ENCODE assay signal across 8 mouse cellular contexts in the genomic region with DNA sequence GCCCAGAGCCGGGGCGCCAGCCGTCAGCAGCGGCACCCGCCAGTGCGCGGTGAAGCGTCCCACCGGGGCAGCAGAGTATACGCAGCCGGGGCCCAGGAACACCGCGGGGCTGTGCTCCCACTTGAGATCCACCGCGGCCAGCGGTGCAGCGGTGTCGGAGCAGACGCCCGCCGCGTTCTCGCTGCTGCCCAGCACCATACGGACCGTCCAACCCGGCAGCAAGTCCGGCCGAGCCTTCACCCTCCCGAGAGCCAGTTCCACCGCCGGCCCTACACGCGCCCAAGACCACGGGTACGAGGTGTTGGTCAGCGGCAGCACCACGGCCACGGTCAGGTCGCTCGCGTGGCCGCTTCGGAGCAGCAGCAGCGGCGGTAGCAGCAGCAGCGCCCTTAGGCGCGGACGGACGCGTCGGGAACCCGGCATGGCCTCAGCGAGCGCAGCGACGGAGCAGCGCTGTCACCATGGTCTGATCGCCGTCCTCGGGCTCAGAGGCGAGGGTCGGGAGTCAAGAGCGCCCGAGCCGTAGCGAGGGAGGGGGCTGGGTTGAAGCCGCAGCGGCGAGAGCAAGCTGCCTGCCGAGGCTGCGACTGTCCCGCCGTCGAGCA. TPM values are rescaled to one million over a fixed set of nuclear protein-coding genes. Genes with fewer than 3 reads are reported as not detected.
DNase-seq lines count a peak whose midpoint lies in the region; ATAC-seq and TF ChIP-seq lines count a peak whose summit lies in the region.

No protein-coding gene starts in this region.

- H3K36me3 ChIP-seq in heart, embryonic 13.5 days: no peaks in the 10 kb centered on the region

- H3K4me3 ChIP-seq in left cerebral cortex, adult 2 months: peak overlapping the region; percentile 52
- H3K4me3 ChIP-seq in heart, embryonic 13.5 days: peak overlapping the region; percentile 66

- DNase-seq in left cerebral cortex, adult 2 months (ENCODE audit: extremely low spot score in 1 of 2, low spot score in 2 of 2): no peak
- DNase-seq in left cerebral cortex, adult 11 months (ENCODE audit: low spot score): no peak
- DNase-seq in brain, adult 2 months (ENCODE audit: low read depth, low spot score): peak; percentile 22
- peak; percentile 39 for DNase-seq in kidney, postnatal 14 days
- DNase-seq in mesoderm, embryonic 11.5 days (ENCODE audit: low read depth, low spot score): peak; percentile 23
- peak; percentile 76 for DNase-seq in testis, postnatal 10 days (ENCODE audit: low spot score)
- DNase-seq in layer of hippocampus, postnatal 25 days (ENCODE audit: extremely low spot score in 1 of 2, low spot score in 1 of 2): no peak

- peak overlapping the region; percentile 97 for H3K4me2 ChIP-seq in heart, embryonic 13.5 days

- no peak for TF ChIP-seq CTCF in left cerebral cortex, adult 2 months (IDR thresholded peaks at IDR 0.05)

- H3K9me3 ChIP-seq in heart, embryonic 13.5 days: no peaks in the 10 kb centered on the region

- intact Hi-C loops in left cerebral cortex, adult 2 months (cut with DNase I): no loop called here

- peaks cover 26% of the 10 kb centered on the region for H3K4me1 ChIP-seq in heart, embryonic 13.5 days

- ATAC-seq in heart, embryonic 13.5 days (ENCODE audit: extremely low read depth, insufficient number of reproducible peaks, low FRiP score, low TSS enrichment): no peak

- H3K27me3 ChIP-seq in heart, embryonic 13.5 days (replicated peaks): peaks cover 41% of the 10 kb centered on the region

- 1% methylated on average over 75 of the region's 75 CpGs for WGBS in heart, embryonic 13.5 days

- peak overlapping the region; percentile 82 for H3K9ac ChIP-seq in heart, embryonic 13.5 days

- H3K27ac ChIP-seq in left cerebral cortex, adult 2 months: no peak overlapping the region
- H3K27ac ChIP-seq in heart, embryonic 13.5 days (replicated peaks): 0 out of 2 replicates have a peak overlapping the region, but pooled peaks have one; percentile 20

RNA-seq across cellular contexts. Expression of a gene that starts 0.5 kb away (rescaled TPM):
- 1 to 10 TPM; 3.3 TPM for total RNA-seq in left cerebral cortex, adult 2 months (2021)
- 9.7 and 11.4 TPM in 2 replicates for polyA plus RNA-seq in heart, embryonic 13.5 days (2015; fragmentation: Nextera tagmentation; extraction: Ambion mirVana)
- total RNA-seq in layer of hippocampus, postnatal 25 days (2021): 1 to 10 TPM; 4.7 to 5.0 TPM

RNA-seq across cellular contexts. Expression of a gene that starts 10.7 kb away (rescaled TPM):
- 10 to 100 TPM; 75.1 to 92.3 TPM for total RNA-seq in left cerebral cortex, adult 2 months (2021)
- polyA plus RNA-seq in heart, embryonic 13.5 days (2015; fragmentation: Nextera tagmentation; extraction: Ambion mirVana): 116 and 125 TPM in 2 replicates
- 10 to 100 TPM; 81.2 to 87.4 TPM for total RNA-seq in layer of hippocampus, postnatal 25 days (2021)

RNA-seq across cellular contexts. Expression of a gene that starts 25.6 kb away (rescaled TPM):
- 10 to 100 TPM; 48.8 to 50.9 TPM for total RNA-seq in left cerebral cortex, adult 2 months (2021)
- polyA plus RNA-seq in heart, embryonic 13.5 days (2015; fragmentation: Nextera tagmentation; extraction: Ambion mirVana): 72.8 and 74.7 TPM in 2 replicates
- 10 to 100 TPM; 49.8 to 53.4 TPM for total RNA-seq in layer of hippocampus, postnatal 25 days (2021)

RNA-seq across cellular contexts. Expression of a gene that starts 31.8 kb away (rescaled TPM):
- total RNA-seq in left cerebral cortex, adult 2 months (2021): 10 to 100 TPM; 62.1 to 65.7 TPM
- 17.5 and 19.8 TPM in 2 replicates for polyA plus RNA-seq in heart, embryonic 13.5 days (2015; fragmentation: Nextera tagmentation; extraction: Ambion mirVana)
- total RNA-seq in layer of hippocampus, postnatal 25 days (2021): 10 to 100 TPM; 69.1 to 70.6 TPM

RNA-seq across cellular contexts. Expression of a gene that starts 44.1 kb away (rescaled TPM):
- 100 to 1,000 TPM; 164 TPM for total RNA-seq in left cerebral cortex, adult 2 months (2021)
- polyA plus RNA-seq in heart, embryonic 13.5 days (2015; fragmentation: Nextera tagmentation; extraction: Ambion mirVana): 92.0 and 98.5 TPM in 2 replicates
- total RNA-seq in layer of hippocampus, postnatal 25 days (2021): 100 to 1,000 TPM; 159 to 166 TPM

Comparison
In these comparisons a context has a peak if more than half of its experiments do, and no peak if none do; other contexts are left out.
1. DNase-seq: peak in brain, adult 2 months (single experiment), kidney, postnatal 14 days (single experiment), mesoderm, embryonic 11.5 days (single experiment) and testis, postnatal 10 days (single experiment); none in left cerebral cortex, adult 2 months (0 of 2), left cerebral cortex, adult 11 months (single experiment) and layer of hippocampus, postnatal 25 days (0 of 2).